Mouse (Mus musculus) ovary, postnatal 36 days (tissue): ENCODE results near the gene Olfr222.

Experiments used
- DNase-seq: peaks from one replicate; pipeline ENCODE4 v3.0.0; 2022; ENCODE audit warnings: low spot score, mixed read lengths

Gene Olfr222

DNA sequence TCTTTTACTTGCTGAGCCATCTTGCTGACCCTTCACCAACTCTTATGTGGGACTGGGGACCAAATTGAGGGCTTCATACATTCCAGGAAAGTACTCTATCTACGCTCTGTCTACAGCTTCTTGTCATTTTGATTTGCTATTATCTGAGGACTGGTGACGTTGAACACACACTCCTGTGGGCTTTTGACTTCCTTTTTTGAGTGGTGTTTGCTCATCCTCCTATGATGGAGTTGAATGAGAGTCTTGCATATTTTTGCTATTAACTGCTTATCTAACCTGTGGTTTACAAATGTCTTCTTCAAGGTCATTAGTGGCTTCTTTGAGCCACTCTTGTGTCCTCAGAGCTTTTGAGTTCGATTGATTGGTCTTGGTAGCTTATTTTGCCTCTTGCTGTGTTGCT is 35.9 kb downstream of the Olfr222 start:
- no peak for DNase-seq

DNA sequence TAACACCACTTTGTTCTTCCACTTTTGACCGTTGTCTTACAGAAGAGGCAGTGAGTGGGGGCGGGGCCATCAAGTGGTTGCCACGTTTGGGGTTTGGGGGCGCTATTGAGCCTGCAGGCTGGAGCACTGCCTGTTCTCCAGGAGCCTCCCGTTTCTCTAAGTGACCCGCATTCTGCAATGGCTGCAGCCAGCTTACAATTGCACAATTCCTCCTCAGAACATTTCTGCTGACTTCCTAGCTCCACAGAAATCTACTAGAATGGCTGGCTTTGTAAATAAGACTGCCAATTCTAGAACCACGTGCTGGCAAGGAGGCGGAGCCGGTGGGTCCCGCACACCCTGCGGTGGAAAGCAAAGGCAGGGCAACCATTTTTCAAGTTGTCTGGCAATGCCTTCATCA is 37.6 kb downstream of the Olfr222 start:
- peak; percentile 75 for DNase-seq

- DNase-seq: peak; percentile 41
Measured at GRCm38 (mm10) chr11:59537218-59538130, 38.6 kb downstream of the Olfr222 start.

GRCm38 (mm10) chr11:59531562-59531961 is 44.5 kb downstream of the Olfr222 start:
- DNase-seq: no peak

DNA sequence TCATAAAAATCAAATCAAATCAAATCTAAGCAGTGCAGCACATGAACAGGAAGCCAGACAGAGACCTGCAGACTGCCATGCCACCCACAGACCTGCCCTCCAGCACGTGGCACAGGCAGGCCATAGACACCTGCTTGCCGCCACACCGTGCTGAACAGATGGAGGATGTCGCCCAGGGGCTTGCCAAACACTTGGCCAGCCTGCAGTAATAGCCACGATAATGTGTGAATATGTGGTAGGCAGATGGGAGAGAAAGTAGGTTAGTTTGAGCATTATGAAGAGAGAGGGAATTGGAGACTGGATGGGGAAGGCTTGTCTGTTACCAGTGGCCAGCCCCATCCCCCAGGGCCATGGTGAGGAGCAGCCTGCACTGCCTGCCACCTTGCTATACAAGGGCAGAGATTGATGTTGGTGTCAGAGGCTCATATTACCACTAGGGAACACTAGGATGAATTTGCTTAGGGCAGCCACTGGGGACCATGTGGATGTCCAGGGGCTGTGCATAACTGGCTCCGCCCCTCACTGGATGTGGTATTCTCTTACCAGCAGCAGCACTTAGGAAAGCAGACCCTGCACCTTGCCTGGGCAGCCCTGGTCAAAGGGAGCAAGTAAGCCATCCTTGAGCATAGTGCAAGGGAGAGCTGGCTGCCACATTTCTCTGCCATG is 45.0 kb downstream of the Olfr222 start:
- no peak for DNase-seq

DNA sequence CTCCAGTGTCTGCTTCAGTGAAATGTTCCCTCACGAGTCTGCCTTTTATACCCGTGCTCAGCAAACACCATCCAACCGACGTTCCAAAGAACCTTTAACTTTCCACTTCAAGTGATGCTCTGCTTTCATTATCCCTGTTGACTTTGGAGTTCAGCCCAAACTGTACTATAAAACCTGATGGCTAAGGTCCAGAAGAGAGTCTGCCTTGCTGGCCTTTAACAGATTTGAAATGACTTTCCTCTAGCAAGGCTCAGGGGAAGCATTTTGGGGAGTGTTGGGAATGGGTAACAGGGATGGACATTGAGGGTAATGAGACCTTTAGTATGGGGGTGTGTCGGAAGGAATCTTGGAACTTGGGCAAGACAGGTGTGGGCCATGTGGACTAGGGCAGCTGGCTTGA is 45.8 kb downstream of the Olfr222 start:
- no peak for DNase-seq

DNA sequence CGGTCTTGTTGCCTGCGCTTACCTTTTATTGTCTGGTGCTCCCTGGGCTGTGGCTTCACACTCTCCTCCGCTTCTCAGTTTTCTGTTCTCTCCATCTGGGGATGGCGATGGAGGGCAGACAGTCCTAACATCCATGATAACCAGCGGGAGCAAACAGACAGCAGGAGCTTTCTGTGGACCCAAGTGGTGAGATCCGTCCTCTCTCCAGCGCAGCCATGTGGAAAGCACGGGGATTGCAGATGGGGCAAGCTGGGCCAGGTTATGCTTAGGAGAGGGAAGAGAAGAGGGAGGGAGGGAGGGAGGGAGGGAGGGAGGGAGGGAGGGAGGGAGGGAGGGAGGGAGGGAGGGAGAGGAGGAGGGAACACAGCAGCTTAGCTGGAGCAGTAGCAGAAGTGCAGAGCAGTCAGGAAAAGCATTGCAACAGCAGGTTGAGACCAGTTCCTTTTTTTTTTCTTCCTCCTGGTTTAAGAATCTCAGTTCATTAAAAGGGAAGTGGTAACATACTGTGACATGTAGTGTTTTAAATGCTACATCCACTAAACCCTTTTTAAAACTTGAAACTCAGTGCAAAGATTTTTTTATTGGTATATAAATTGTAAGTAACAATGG is 49.5 kb downstream of the Olfr222 start, which contains the start of gene Zkscan17:
Zkscan17 (minus strand) TSS at position 280 of the 609 bp plus-strand sequence.
- DNase-seq: no peak

DNA sequence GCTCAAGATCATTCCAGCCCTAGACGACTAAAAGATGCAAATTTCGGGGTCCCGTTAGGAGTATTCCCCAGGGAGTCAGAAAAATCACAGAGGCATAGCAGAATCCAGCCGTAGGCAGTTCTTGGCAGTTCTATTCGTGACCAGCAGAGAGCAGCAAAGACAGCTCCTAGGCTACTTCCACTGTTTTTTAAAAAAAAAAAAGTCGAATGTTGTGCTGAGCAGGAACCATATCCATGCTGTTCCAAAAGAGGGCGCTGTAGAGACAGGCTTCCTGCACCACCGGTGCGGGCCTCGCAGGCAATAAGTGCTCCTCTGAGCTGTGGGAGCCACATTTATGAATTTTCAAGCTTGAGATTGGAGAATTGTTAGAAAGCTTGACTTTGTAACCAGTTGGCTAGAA is 50.8 kb downstream of the Olfr222 start:
- DNase-seq: peak; percentile 67

DNA sequence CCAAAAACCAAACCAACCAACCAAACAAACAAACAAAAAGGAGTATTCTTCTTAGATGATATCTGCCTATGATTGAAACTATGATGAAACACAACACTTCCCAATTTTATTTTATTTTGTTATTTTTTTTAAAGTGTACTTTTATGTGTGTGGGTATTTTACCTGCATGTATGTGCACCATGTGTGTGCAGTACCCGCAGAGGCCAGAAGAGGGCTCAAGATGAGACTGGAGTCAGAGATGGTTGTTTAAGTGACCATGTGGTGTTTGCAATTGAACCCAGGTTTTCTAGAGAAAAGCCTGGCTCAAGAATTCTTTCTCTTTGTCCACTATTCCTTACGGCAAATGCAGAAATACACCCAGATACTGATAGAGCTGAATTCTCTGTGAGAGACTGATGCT is 51.9 kb downstream of the Olfr222 start:
- no peak for DNase-seq
